Mouse (Mus musculus) hindbrain, embryonic 15.5 days (tissue): ENCODE measurements around the gene Ccdc186. TPM values are rescaled to one million over a fixed set of nuclear protein-coding genes. Genes with fewer than 3 reads are reported as not detected.

Experiments
- ATAC-seq: fragments of 200-750 bp; cut with Nextera tagmentation; 2 replicates; pipeline ENCODE4 v1.8.0; 2017; ENCODE audit warnings: low read depth, moderate number of reproducible peaks, moderate TSS enrichment; ENCODE audit not compliant: low FRiP score
- H3K27ac ChIP-seq: fragments of 300-500 bp; sonication (generic); replicated peaks from 2 replicates; pipeline ENCODE4 v1.5.1; 2015; ENCODE audit warnings: mild to moderate bottlenecking, inconsistent platforms
- H3K27me3 ChIP-seq: fragments of 300-500 bp; sonication (generic); 2 replicates; pipeline ENCODE4 v1.6.1; 2015; ENCODE audit warnings: control low read depth, inconsistent platforms
- H3K36me3 ChIP-seq: fragments of 300-500 bp; sonication (generic); 2 replicates; pipeline ENCODE4 v1.6.1; 2015; ENCODE audit warnings: control low read depth, inconsistent platforms
- H3K4me1 ChIP-seq: fragments of 300-500 bp; sonication (generic); replicated peaks from 2 replicates; pipeline ENCODE4 v1.6.1; 2015; ENCODE audit warnings: control low read depth, inconsistent platforms
- H3K4me2 ChIP-seq: fragments of 300-500 bp; sonication (generic); 2 replicates; pipeline ENCODE4 v1.6.1; 2015; ENCODE audit warnings: moderate library complexity, mild to moderate bottlenecking, inconsistent platforms
- H3K4me3 ChIP-seq: fragments of 300-500 bp; sonication (generic); 2 replicates; pipeline ENCODE4 v1.5.1; 2015; ENCODE audit warnings: mild to moderate bottlenecking, inconsistent platforms
- H3K9ac ChIP-seq: fragments of 300-500 bp; sonication (generic); 2 replicates; pipeline ENCODE4 v1.6.1; 2015; ENCODE audit warnings: inconsistent platforms
- H3K9me3 ChIP-seq: fragments of 300-500 bp; sonication (generic); 2 replicates; pipeline ENCODE4 v1.6.1; 2016; ENCODE audit warnings: control low read depth, inconsistent platforms
- WGBS: fragments of 180-500 bp; shearing (Covaris S2); methylation state at CpG from one replicate; pipeline ENCODE4 v1.1.7; 2015; 5-methylcytosine and 5-hydroxymethylcytosine counted together
- polyA plus RNA-seq: library from polyadenylated mRNA; unstranded; fragments of >200 nt; fragmentation: Nextera tagmentation; extraction: Ambion mirVana; gene quantifications from 2 replicates; pipeline ENCODE4 v1.2.1, GENCODE M21; 2015

Gene Ccdc186
- polyA plus RNA-seq, 1 experiment from 2014 or later, result 20.3 TPM

DNA sequence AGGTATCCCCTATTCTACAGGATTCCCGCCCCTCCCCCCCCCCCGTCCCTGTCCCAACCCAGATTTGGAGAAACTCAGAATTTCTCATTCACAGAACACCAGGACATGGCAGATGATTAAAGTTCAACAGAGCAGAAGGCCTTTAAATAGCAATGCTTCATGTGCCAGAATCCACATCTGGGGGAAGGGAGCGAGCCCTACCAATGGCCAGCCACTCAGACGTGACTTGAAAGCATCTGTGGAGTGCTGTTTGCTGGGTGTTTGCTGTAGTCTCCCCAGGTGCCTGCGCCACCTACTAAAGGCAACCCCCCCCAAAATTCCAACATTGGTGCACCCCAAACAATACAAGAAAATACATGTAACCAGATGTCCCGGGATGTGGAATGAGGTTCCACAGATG lies 76.5 kb downstream of the Ccdc186 start:
- H3K4me3 ChIP-seq, result no peak overlapping the region
- 75% methylated on average over 6 of the region's 6 CpGs for WGBS
- no peak for ATAC-seq
- no peak overlapping the region for H3K27ac ChIP-seq
- no peaks in the 10 kb centered on the region for H3K9me3 ChIP-seq
- H3K4me1 ChIP-seq, result 0 out of 2 replicates have a peak, but pooled peaks cover 4% of the 10 kb centered on the region
- no peaks in the 10 kb centered on the region for H3K36me3 ChIP-seq
- no peak overlapping the region for H3K9ac ChIP-seq
- H3K4me2 ChIP-seq, result no peak overlapping the region
- no peaks in the 10 kb centered on the region for H3K27me3 ChIP-seq

DNA sequence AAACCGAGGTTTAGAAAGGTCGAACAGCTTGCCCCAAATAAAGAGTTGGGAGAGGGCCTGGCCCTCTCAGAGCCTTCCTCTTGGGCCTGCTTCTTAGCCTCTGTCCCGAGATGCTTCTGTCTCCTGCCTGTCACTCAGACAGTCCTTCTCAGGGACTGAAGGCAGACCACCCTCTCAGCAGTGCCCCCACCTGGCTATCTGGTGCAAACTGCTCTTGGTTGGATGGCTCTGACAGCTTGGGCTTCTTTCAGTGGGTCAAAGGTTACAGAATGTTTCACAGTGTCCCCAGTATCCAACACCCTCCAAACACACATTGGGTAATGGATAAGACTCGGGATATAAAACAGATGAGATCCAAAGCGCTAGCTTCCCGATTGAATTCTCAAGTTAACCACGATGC lies 76.9 kb downstream of the Ccdc186 start:
- Histone ChIP-seq H3K27ac (no peak overlapping the region), H3K36me3 (no peaks in the 10 kb centered on the region), H3K9me3 (no peaks in the 10 kb centered on the region), H3K4me2 (no peak overlapping the region), H3K4me1 (0 out of 2 replicates have a peak, but pooled peaks cover 4% of the 10 kb centered on the region), H3K9ac (no peak overlapping the region), H3K4me3 (no peak overlapping the region), H3K27me3 (no peaks in the 10 kb centered on the region)
- WGBS, result 74% methylated on average over 7 of the region's 7 CpGs
- no peak for ATAC-seq

Other genes starting within 250 kb of the Ccdc186 start
- 0.93 and 1.1 TPM in 2 replicates for gene Adrb1, start 100.0 kb downstream of the Ccdc186 start, polyA plus RNA-seq
- gene Tdrd1, start 4.0 kb upstream of the Ccdc186 start, polyA plus RNA-seq, result 1.1 and 1.3 TPM in 2 replicates
- 0.50 and 0.62 TPM in 2 replicates for gene Vwa2, start 52.1 kb upstream of the Ccdc186 start, polyA plus RNA-seq
- 14.5 and 16.4 TPM in 2 replicates for gene Afap1l2, start 186.0 kb upstream of the Ccdc186 start, polyA plus RNA-seq